Mouse (Mus musculus) CD4-positive, CD25-positive, alpha-beta regulatory T cell, adult 2 months (primary cell): ENCODE data around the gene Zfp64.

Source experiments
- DNase-seq: peaks from one replicate; pipeline ENCODE4 v3.0.0-alpha.2; 2012; ENCODE audit warnings: low read depth, low spot score

The Zfp64 gene

GRCm38 (mm10) chr2:168848553-168848952 lies 106.8 kb downstream of the Zfp64 start:
- DNase-seq: no peak

GRCm38 (mm10) chr2:168846180-168846720 lies 109.1 kb downstream of the Zfp64 start:
- no peak for DNase-seq
